ENCODE assay signal across 22 mouse cellular contexts in genomic region chr2:32591249-32591648, GRCm38 (mm10). TPM values are rescaled to one million over a fixed set of nuclear protein-coding genes. Genes with fewer than 3 reads are reported as not detected.
"Had no signal": no experiment of that assay in that cellular context is flagged by ENCODE, and none has a peak within 500 bp of the region (broad histone marks: within the 10 kb centered on the region; RNA-seq: fewer than 3 reads in every experiment).

No protein-coding gene starts in this region.

- DNase-seq: kidney, adult 9 months; kidney, postnatal 14 days; kidney, postnatal 4 days; liver; lung, embryonic 14.5 days; lung, postnatal 14 days; retina, postnatal 1 day; thymus, adult 18-20 months; thymus, postnatal 36 days had no signal

- H3K27ac ChIP-seq: limb, embryonic 10.5 days; limb, embryonic 13.5 days; liver, embryonic 12.5 days; liver, embryonic 15.5 days; midbrain, embryonic 10.5 days; midbrain, embryonic 13.5 days; neural tube, embryonic 13.5 days had no signal

- H3K4me3 ChIP-seq: limb, embryonic 10.5 days; limb, embryonic 13.5 days; liver, embryonic 12.5 days; liver, embryonic 15.5 days; megakaryocyte, embryonic 14.5 days; midbrain, embryonic 10.5 days; midbrain, embryonic 13.5 days; neural tube, embryonic 13.5 days had no signal

RNA-seq across cellular contexts. Expression of gene 9430097D07Rik, which starts 15.8 kb away (rescaled TPM):
- total RNA-seq: monocyte, adult 5-6 weeks; neutrophil, adult 5-6 weeks had no signal
- polyA plus RNA-seq: liver, embryonic 12.5 days; liver, embryonic 15.5 days; lung, embryonic 14.5 days; small intestine, adult 2 months; spleen, adult 2 months; urinary bladder, adult 2 months had no signal

RNA-seq across cellular contexts. Expression of gene Pip5kl1, which starts 16.7 kb away (rescaled TPM):
- total RNA-seq: monocyte, adult 5-6 weeks had no signal
- polyA plus RNA-seq: liver, embryonic 12.5 days; liver, embryonic 15.5 days had no signal
